Comparison of ENCODE assay signal across 18 mouse cellular contexts in genomic region chr2:93178313-93178677, GRCm38 (mm10). TPM values are rescaled to one million over a fixed set of nuclear protein-coding genes. Genes with fewer than 3 reads are reported as not detected.
A peak's percentile ranks its signal among the peaks of the same experiment; 100 is the strongest.
DNase-seq lines count a peak whose midpoint lies in the region; ATAC-seq lines count a peak whose summit lies in the region.
"Had no signal": no experiment of that assay in that cellular context is flagged by ENCODE, and none has a peak within 500 bp of the region (broad histone marks: within the 10 kb centered on the region; RNA-seq: fewer than 3 reads in every experiment).

No protein-coding gene starts in this region.

- H3K27me3 ChIP-seq in forebrain, embryonic 10.5 days (ENCODE audit: poor library complexity, severe bottlenecking) = peaks cover 82% of the 10 kb centered on the region
- H3K27me3 ChIP-seq in forebrain, embryonic 11.5 days (ENCODE audit: control insufficient read depth, insufficient read depth, low read length) = peaks cover 14% of the 10 kb centered on the region
- H3K27me3 ChIP-seq in midbrain, embryonic 14.5 days (ENCODE audit: control insufficient read depth, insufficient read depth, low read length) = no peaks in the 10 kb centered on the region
- H3K27me3 ChIP-seq in heart, embryonic 10.5 days (ENCODE audit: insufficient read depth, poor library complexity, severe bottlenecking) = peaks cover 86% of the 10 kb centered on the region

- 89% methylated on average over 4 of the region's 4 CpGs for WGBS in forebrain, embryonic 10.5 days
- 87% methylated on average over 4 of the region's 4 CpGs for WGBS in forebrain, embryonic 11.5 days
- 79% methylated on average over 4 of the region's 4 CpGs for WGBS in midbrain, embryonic 14.5 days
- WGBS in heart, embryonic 10.5 days = 74% methylated on average over 4 of the region's 4 CpGs

- peaks cover 81% of the 10 kb centered on the region for H3K4me1 ChIP-seq in forebrain, embryonic 10.5 days
- H3K4me1 ChIP-seq in forebrain, embryonic 11.5 days (replicated peaks; ENCODE audit: control insufficient read depth, insufficient read depth, low read length) = peaks cover 45% of the 10 kb centered on the region
- peaks cover 54% of the 10 kb centered on the region for H3K4me1 ChIP-seq in midbrain, embryonic 14.5 days (ENCODE audit: control insufficient read depth, insufficient read depth, low read length)
- peaks cover 51% of the 10 kb centered on the region for H3K4me1 ChIP-seq in heart, embryonic 10.5 days

- no peaks in the 10 kb centered on the region for H3K9me3 ChIP-seq in forebrain, embryonic 10.5 days
- H3K9me3 ChIP-seq in forebrain, embryonic 11.5 days (ENCODE audit: control insufficient read depth, low read length) = no peaks in the 10 kb centered on the region
- H3K9me3 ChIP-seq in midbrain, embryonic 14.5 days (ENCODE audit: control insufficient read depth, low read length) = no peaks in the 10 kb centered on the region
- no peaks in the 10 kb centered on the region for H3K9me3 ChIP-seq in heart, embryonic 10.5 days
- H3K9me3 ChIP-seq: heart, embryonic 13.5 days; limb, embryonic 10.5 days had no signal

- H3K9ac ChIP-seq in forebrain, embryonic 11.5 days (ENCODE audit: low read length) = no peak overlapping the region
- no peak overlapping the region for H3K9ac ChIP-seq in midbrain, embryonic 14.5 days (replicated peaks; ENCODE audit: low read length)
- H3K9ac ChIP-seq: heart, embryonic 13.5 days; lung, embryonic 14.5 days had no signal

- ATAC-seq in forebrain, embryonic 11.5 days (replicated peaks; ENCODE audit: low FRiP score) = no peak
- ATAC-seq in midbrain, embryonic 14.5 days (ENCODE audit: low FRiP score, low TSS enrichment) = no peak
- ATAC-seq: CD4-positive, CD25-positive, alpha-beta regulatory T cell, adult 4 months; intestine, embryonic 16.5 days had no signal

- H3K36me3 ChIP-seq in forebrain, embryonic 10.5 days (replicated peaks) = no peaks in the 10 kb centered on the region
- no peaks in the 10 kb centered on the region for H3K36me3 ChIP-seq in forebrain, embryonic 11.5 days (ENCODE audit: control insufficient read depth, insufficient read depth, low read length)
- H3K36me3 ChIP-seq in midbrain, embryonic 14.5 days (ENCODE audit: control insufficient read depth, insufficient read depth, low read length) = no peaks in the 10 kb centered on the region
- H3K36me3 ChIP-seq in heart, embryonic 10.5 days = no peaks in the 10 kb centered on the region
- H3K36me3 ChIP-seq: heart, embryonic 13.5 days; limb, embryonic 10.5 days had no signal

- DNase-seq in forebrain, embryonic 10.5 days (ENCODE audit: extremely low spot score, low spot score) = no peak
- no peak for DNase-seq in forebrain, embryonic 11.5 days (ENCODE audit: low spot score)
- peak; percentile 51 for DNase-seq in thymus, postnatal 14 days
- no peak for DNase-seq in thymus, postnatal 10 days (ENCODE audit: low spot score in 2 of 2)
- no peak for DNase-seq in midbrain, embryonic 14.5 days
- DNase-seq in heart, embryonic 10.5 days (ENCODE audit: low spot score) = no peak
- DNase-seq in heart, adult 11 months = no peak
- DNase-seq in kidney, adult 9 months = no peak
- DNase-seq: gastrocnemius, postnatal 25 days; heart, postnatal 36 days; lung, embryonic 14.5 days had no signal

- H3K4me3 ChIP-seq in forebrain, embryonic 10.5 days = no peak overlapping the region
- H3K4me3 ChIP-seq in forebrain, embryonic 11.5 days (ENCODE audit: low read depth, low read length) = no peak overlapping the region
- H3K4me3 ChIP-seq in midbrain, embryonic 14.5 days (replicated peaks; ENCODE audit: low read depth, low read length) = no peak overlapping the region
- H3K4me3 ChIP-seq in heart, embryonic 10.5 days = no peak overlapping the region
- H3K4me3 ChIP-seq: heart, embryonic 13.5 days; limb, embryonic 10.5 days had no signal

- H3K27ac ChIP-seq in forebrain, embryonic 10.5 days = peak overlapping the region; percentile 81
- H3K27ac ChIP-seq in forebrain, embryonic 11.5 days (ENCODE audit: low read depth, low read length) = no peak overlapping the region
- H3K27ac ChIP-seq in midbrain, embryonic 14.5 days (replicated peaks; ENCODE audit: low read depth, low read length) = peak overlapping the region; percentile 83
- no peak overlapping the region for H3K27ac ChIP-seq in heart, embryonic 10.5 days
- H3K27ac ChIP-seq: heart, embryonic 13.5 days; kidney, postnatal 0 days; limb, embryonic 10.5 days; macrophage had no signal

- H3K4me2 ChIP-seq in forebrain, embryonic 11.5 days (ENCODE audit: low read depth, low read length, severe bottlenecking) = no peak overlapping the region
- no peak overlapping the region for H3K4me2 ChIP-seq in midbrain, embryonic 14.5 days (ENCODE audit: low read length)
- H3K4me2 ChIP-seq: heart, embryonic 13.5 days; liver, embryonic 11.5 days; lung, embryonic 14.5 days had no signal

RNA-seq across cellular contexts. Expression of gene Trp53i11, which starts 9.1 kb away (rescaled TPM):
- 74.4 and 77.0 TPM in 2 replicates for polyA plus RNA-seq in forebrain, embryonic 10.5 days (2016; fragmentation: Nextera tagmentation; extraction: Ambion mirVana)
- 155 and 170 TPM in 2 replicates for polyA plus RNA-seq in forebrain, embryonic 11.5 days (2014; fragmentation: Nextera tagmentation; extraction: Ambion mirVana)
- polyA plus RNA-seq in midbrain, embryonic 14.5 days (2014; fragmentation: Nextera tagmentation; extraction: Ambion mirVana) = 122 and 165 TPM in 2 replicates
- 22.5 and 24.2 TPM in 2 replicates for polyA plus RNA-seq in heart, embryonic 10.5 days (2016; fragmentation: Nextera tagmentation; extraction: Ambion mirVana)

Comparison
In these comparisons a context has a peak if more than half of its experiments do, and no peak if none do; other contexts are left out.
1. H3K27ac ChIP-seq: peak in forebrain, embryonic 10.5 days (single experiment) and midbrain, embryonic 14.5 days (single experiment); none in forebrain, embryonic 11.5 days (single experiment) and heart, embryonic 10.5 days (single experiment).